Mouse (Mus musculus): ENCODE measurements around the gene 9230104L09Rik.

DNA sequence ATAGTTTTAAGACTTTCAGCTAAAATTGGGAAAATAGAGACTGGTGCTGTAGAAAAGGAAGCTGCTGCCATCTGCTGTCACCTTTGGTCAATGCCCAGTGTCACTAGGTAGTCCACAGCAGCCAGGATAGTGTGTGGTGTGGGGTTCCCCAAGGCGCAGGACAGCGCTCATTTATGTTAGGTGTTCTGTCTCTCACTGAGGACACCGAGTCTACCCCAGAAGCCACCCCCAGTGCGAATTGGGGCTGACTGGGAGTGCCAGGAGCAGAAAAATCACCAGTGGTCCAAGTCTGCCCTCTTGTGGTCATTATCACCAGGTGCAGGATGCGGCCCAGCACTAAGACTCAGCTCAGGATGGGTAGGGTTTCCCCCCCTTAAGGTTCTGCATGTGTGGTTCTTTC, 37.4 kb upstream of the 9230104L09Rik start:
- peak; percentile 92 for TF ChIP-seq CTCF (IDR thresholded peaks at IDR 0.05; ENCODE audit: low read depth)
- no peak for TF ChIP-seq EP300 (IDR thresholded peaks at IDR 0.05; ENCODE audit: low read depth)
